Comparison of ENCODE assay signal across 13 mouse cellular contexts in genomic region chr17:14720227-14720626, GRCm38 (mm10). TPM values are rescaled to one million over a fixed set of nuclear protein-coding genes. Genes with fewer than 3 reads are reported as not detected.
DNase-seq lines count a peak whose midpoint lies in the region; ATAC-seq and TF ChIP-seq lines count a peak whose summit lies in the region.
"Had no signal": no experiment of that assay in that cellular context is flagged by ENCODE, and none has a peak within 500 bp of the region (broad histone marks: within the 10 kb centered on the region; RNA-seq: fewer than 3 reads in every experiment).

No protein-coding gene starts in this region.

- no peak for TF ChIP-seq EP300 in liver, postnatal 0 days (IDR thresholded peaks at IDR 0.05; ENCODE audit: low read depth)

- no peak overlapping the region for H3K27ac ChIP-seq in heart, embryonic 10.5 days
- H3K27ac ChIP-seq in lung, embryonic 15.5 days: no peak overlapping the region
- no peak overlapping the region for H3K27ac ChIP-seq in liver, postnatal 0 days (ENCODE audit: low read depth)
- no peak overlapping the region for H3K27ac ChIP-seq in midbrain, embryonic 13.5 days
- H3K27ac ChIP-seq: forebrain, embryonic 15.5 days; hindbrain, embryonic 14.5 days; limb, embryonic 15.5 days had no signal

- no peak overlapping the region for H3ac ChIP-seq in C2C12 (ENCODE audit: control insufficient read depth, insufficient read length, low read depth)

- H3K9me3 ChIP-seq in heart, embryonic 10.5 days: no peaks in the 10 kb centered on the region
- no peaks in the 10 kb centered on the region for H3K9me3 ChIP-seq in lung, embryonic 15.5 days
- H3K9me3 ChIP-seq in liver, postnatal 0 days (ENCODE audit: low read length): no peaks in the 10 kb centered on the region
- H3K9me3 ChIP-seq in midbrain, embryonic 13.5 days: no peaks in the 10 kb centered on the region
- H3K9me3 ChIP-seq: forebrain, embryonic 15.5 days; limb, embryonic 15.5 days had no signal

- WGBS in heart, embryonic 10.5 days: 83% methylated on average over 7 of the region's 7 CpGs
- 51% methylated on average over 7 of the region's 7 CpGs for WGBS in lung, embryonic 15.5 days
- 77% methylated on average over 7 of the region's 7 CpGs for WGBS in liver, postnatal 0 days (ENCODE audit: insufficient replicate concordance)
- 89% methylated on average over 7 of the region's 7 CpGs for WGBS in midbrain, embryonic 13.5 days

- TF ChIP-seq CTCF in C2C12 (IDR thresholded peaks at IDR 0.05; ENCODE audit: control insufficient read depth, insufficient read depth, insufficient read length): no peak
- TF ChIP-seq CTCF in liver, postnatal 0 days (IDR thresholded peaks at IDR 0.05; ENCODE audit: low read depth): no peak

- H3K4me2 ChIP-seq in lung, embryonic 15.5 days: no peak overlapping the region
- H3K4me2 ChIP-seq in liver, postnatal 0 days (ENCODE audit: low read depth, low read length): no peak overlapping the region
- no peak overlapping the region for H3K4me2 ChIP-seq in midbrain, embryonic 13.5 days (replicated peaks)
- H3K4me2 ChIP-seq: forebrain, embryonic 15.5 days; hindbrain, embryonic 14.5 days; limb, embryonic 15.5 days had no signal

- H3K4me1 ChIP-seq in heart, embryonic 10.5 days: no peaks in the 10 kb centered on the region
- H3K4me1 ChIP-seq in lung, embryonic 15.5 days: peaks cover 17% of the 10 kb centered on the region
- H3K4me1 ChIP-seq in liver, postnatal 0 days (ENCODE audit: insufficient read depth): no peaks in the 10 kb centered on the region
- 0 out of 2 replicates have a peak, but pooled peaks cover 5% of the 10 kb centered on the region for H3K4me1 ChIP-seq in midbrain, embryonic 13.5 days (replicated peaks)
- H3K4me1 ChIP-seq: forebrain, embryonic 15.5 days had no signal

- peak; percentile 73; the same call in 1 of the 2 replicates for ATAC-seq in lung, embryonic 15.5 days (ENCODE audit: borderline replicate concordance, extremely low read depth, low FRiP score, low TSS enrichment)
- ATAC-seq in liver, postnatal 0 days: no peak
- no peak for ATAC-seq in midbrain, embryonic 13.5 days
- ATAC-seq: forebrain, embryonic 15.5 days; Patski had no signal

- peak; percentile 55 for DNase-seq in adrenal gland, postnatal 10 days
- DNase-seq in adrenal gland, postnatal 4 days (ENCODE audit: low spot score in 2 of 2): no peak
- peak; percentile 20 for DNase-seq in heart, embryonic 10.5 days (ENCODE audit: low spot score)
- no peak for DNase-seq in liver, postnatal 0 days
- no peak for DNase-seq in ovary, postnatal 14 days (ENCODE audit: low spot score)
- DNase-seq: midbrain, embryonic 14.5 days had no signal

- H3K9ac ChIP-seq in lung, embryonic 15.5 days: no peak overlapping the region
- no peak overlapping the region for H3K9ac ChIP-seq in liver, postnatal 0 days (replicated peaks)
- no peak overlapping the region for H3K9ac ChIP-seq in midbrain, embryonic 13.5 days (replicated peaks)
- H3K9ac ChIP-seq: forebrain, embryonic 15.5 days; hindbrain, embryonic 14.5 days; limb, embryonic 15.5 days had no signal

- no peaks in the 10 kb centered on the region for H3K27me3 ChIP-seq in C2C12 (ENCODE audit: control insufficient read depth, insufficient read depth, insufficient read length)
- H3K27me3 ChIP-seq in heart, embryonic 10.5 days (ENCODE audit: insufficient read depth, poor library complexity, severe bottlenecking): no peaks in the 10 kb centered on the region
- H3K27me3 ChIP-seq in lung, embryonic 15.5 days: no peaks in the 10 kb centered on the region; the same call in 1 of the 2 replicates
- no peaks in the 10 kb centered on the region for H3K27me3 ChIP-seq in liver, postnatal 0 days (ENCODE audit: insufficient read depth, low read length)
- H3K27me3 ChIP-seq in midbrain, embryonic 13.5 days: no peaks in the 10 kb centered on the region
- H3K27me3 ChIP-seq: forebrain, embryonic 15.5 days; limb, embryonic 15.5 days; Patski had no signal

- H3K36me3 ChIP-seq in C2C12 (ENCODE audit: control insufficient read depth, insufficient read depth): no peaks in the 10 kb centered on the region
- no peaks in the 10 kb centered on the region for H3K36me3 ChIP-seq in heart, embryonic 10.5 days
- H3K36me3 ChIP-seq in lung, embryonic 15.5 days: no peaks in the 10 kb centered on the region
- H3K36me3 ChIP-seq in liver, postnatal 0 days (replicated peaks; ENCODE audit: insufficient read depth, low read length): no peaks in the 10 kb centered on the region
- no peaks in the 10 kb centered on the region for H3K36me3 ChIP-seq in midbrain, embryonic 13.5 days
- H3K36me3 ChIP-seq: forebrain, embryonic 15.5 days; limb, embryonic 15.5 days had no signal

- H3K4me3 ChIP-seq in C2C12 (ENCODE audit: insufficient read depth, poor library complexity, severe bottlenecking): no peak overlapping the region
- no peak overlapping the region for H3K4me3 ChIP-seq in heart, embryonic 10.5 days
- no peak overlapping the region for H3K4me3 ChIP-seq in lung, embryonic 15.5 days
- H3K4me3 ChIP-seq in liver, postnatal 0 days (ENCODE audit: low read depth, low read length): no peak overlapping the region
- H3K4me3 ChIP-seq in midbrain, embryonic 13.5 days (replicated peaks): no peak overlapping the region
- H3K4me3 ChIP-seq: forebrain, embryonic 15.5 days; limb, embryonic 15.5 days had no signal

- no peaks in the 10 kb centered on the region for H3K79me2 ChIP-seq in C2C12 (ENCODE audit: control insufficient read depth, insufficient read depth)

- no peaks in the 10 kb centered on the region for H3K79me3 ChIP-seq in C2C12 (ENCODE audit: low read depth)

TF ChIP-seq in C2C12, 6 proteins besides CTCF, POLR2A, EP300 and RAD21:
- TF ChIP-seq USF1 (IDR thresholded peaks at IDR 0.05; ENCODE audit: low read depth) (no peak), MYOD1 (IDR thresholded peaks at IDR 0.05; ENCODE audit: control insufficient read depth, insufficient read length, low read depth) (peak; percentile 80)
TF ChIP-seq in C2C12: peak in this region for 1.

RNA-seq across cellular contexts. Expression of gene Thbs2, which starts 26.2 kb away (rescaled TPM):
- 10 to 100 TPM; 17.7 to 22.0 TPM for total RNA-seq in adrenal gland, postnatal 10 days (2021)
- total RNA-seq in adrenal gland, postnatal 4 days (2021): 10 to 100 TPM; 25.5 to 29.2 TPM
- polyA plus RNA-seq in C2C12 (2012; fragmentation: generic; extraction: Trizol): 11.5 TPM
- 1.2 and 1.3 TPM in 2 replicates for polyA plus RNA-seq in heart, embryonic 10.5 days (2016; fragmentation: Nextera tagmentation; extraction: Ambion mirVana)
- polyA plus RNA-seq in lung, embryonic 15.5 days (2015; fragmentation: Nextera tagmentation; extraction: Ambion mirVana): 26.3 and 27.3 TPM in 2 replicates
- polyA plus RNA-seq in liver, postnatal 0 days (2015; fragmentation: Nextera tagmentation; extraction: Ambion mirVana): 1.9 and 2.4 TPM in 2 replicates
- polyA plus RNA-seq in midbrain, embryonic 13.5 days (2015; fragmentation: Nextera tagmentation; extraction: Ambion mirVana): 1.1 and 1.2 TPM in 2 replicates

Comparison
In these comparisons a context has a peak if more than half of its experiments do, and no peak if none do; other contexts are left out.
1. DNase-seq: peak in adrenal gland, postnatal 10 days (single experiment) and heart, embryonic 10.5 days (single experiment); none in adrenal gland, postnatal 4 days (0 of 2), liver, postnatal 0 days (single experiment) and ovary, postnatal 14 days (single experiment).